Mouse (Mus musculus): ENCODE data around the gene Aadac. TPM values are rescaled to one million over a fixed set of nuclear protein-coding genes. Genes with fewer than 3 reads are reported as not detected.

The Aadac gene
- polyA plus RNA-seq, 1 experiment from 2014 or later, result not detected

Other genes starting within 250 kb of the Aadac start
- gene Gm8298, start 164.7 kb upstream of the Aadac start, polyA plus RNA-seq (2018), result not detected in 3 replicates
- not detected in 3 replicates for gene C130079G13Rik, start 100.5 kb upstream of the Aadac start, polyA plus RNA-seq (2018)
- gene Aadacl2, start 19.0 kb upstream of the Aadac start, polyA plus RNA-seq (2018), result not detected in 3 replicates
- gene Sucnr1, start 56.2 kb downstream of the Aadac start, polyA plus RNA-seq (2018), result not detected in 3 replicates